Mouse (Mus musculus) heart, embryonic 11.5 days (tissue): ENCODE data around the gene Wdr4. TPM values are rescaled to one million over a fixed set of nuclear protein-coding genes. Genes with fewer than 3 reads are reported as not detected.
A peak's percentile ranks its signal among the peaks of the same experiment; 100 is the strongest.

Experiments
- ATAC-seq: fragments of 200-750 bp; cut with Nextera tagmentation; replicated peaks from 2 replicates; pipeline ENCODE4 v1.8.0; 2017; ENCODE audit warnings: moderate library complexity; ENCODE audit not compliant: insufficient number of reproducible peaks, low FRiP score, low TSS enrichment
- H3K27ac ChIP-seq: fragments of 300-500 bp; sonication (generic); 2 replicates; pipeline ENCODE4 v1.5.1; 2014; ENCODE audit warnings: mild to moderate bottlenecking, low read depth, low read length
- H3K27me3 ChIP-seq: fragments of 300-500 bp; sonication (generic); 2 replicates; pipeline ENCODE4 v1.6.1; 2014; ENCODE audit warnings: mild to moderate bottlenecking, low read length, mixed read lengths; ENCODE audit not compliant: control insufficient read depth, insufficient read depth
- H3K36me3 ChIP-seq: fragments of 300-500 bp; sonication (generic); 2 replicates; pipeline ENCODE4 v1.6.1; 2014; ENCODE audit warnings: mild to moderate bottlenecking, low read length, moderate library complexity, mixed read lengths; ENCODE audit not compliant: control insufficient read depth, insufficient read depth
- H3K4me1 ChIP-seq: fragments of 300-500 bp; sonication (generic); 2 replicates; pipeline ENCODE4 v1.6.1; 2014; ENCODE audit warnings: low read length; ENCODE audit not compliant: control insufficient read depth, insufficient read depth
- H3K4me2 ChIP-seq: fragments of 300-500 bp; sonication (generic); 2 replicates; pipeline ENCODE4 v1.6.1; 2014; ENCODE audit warnings: mild to moderate bottlenecking, moderate library complexity
- H3K4me3 ChIP-seq: fragments of 300-500 bp; sonication (generic); 2 replicates; pipeline ENCODE4 v1.5.1; 2014; ENCODE audit warnings: low read depth, low read length
- H3K9ac ChIP-seq: fragments of 300-500 bp; sonication (generic); 2 replicates; pipeline ENCODE4 v1.6.1; 2014; ENCODE audit warnings: mild to moderate bottlenecking, low read depth, low read length, moderate library complexity
- H3K9me3 ChIP-seq: fragments of 300-500 bp; sonication (generic); replicated peaks from 2 replicates; pipeline ENCODE4 v1.6.1; 2016; ENCODE audit warnings: low read length; ENCODE audit not compliant: control insufficient read depth
- WGBS: fragments of 180-500 bp; shearing (Covaris S2); extraction: QIAGEN DNeasy Blood & Tissue Kit; methylation state at CpG from one replicate; pipeline ENCODE4 v1.1.7; 2014; ENCODE audit not compliant: insufficient replicate concordance; 5-methylcytosine and 5-hydroxymethylcytosine counted together
- polyA plus RNA-seq: library from polyadenylated mRNA; unstranded; fragments of >200 nt; fragmentation: Nextera tagmentation; extraction: Ambion mirVana; gene quantifications from 2 replicates; pipeline ENCODE4 v1.2.1, GENCODE M21; 2014

Gene Wdr4
- polyA plus RNA-seq, 1 experiment from 2014 or later, result 22.2 TPM

- H3K4me2 ChIP-seq, result no peak overlapping the region
- H3K27me3 ChIP-seq, result no peaks in the 10 kb centered on the region
- H3K9me3 ChIP-seq, result no peaks in the 10 kb centered on the region
- H3K4me1 ChIP-seq, result no peaks in the 10 kb centered on the region
- no peak overlapping the region for H3K9ac ChIP-seq
- H3K27ac ChIP-seq, result no peak overlapping the region
- H3K36me3 ChIP-seq, result peaks cover 33% of the 10 kb centered on the region
- H3K4me3 ChIP-seq, result no peak overlapping the region
- no peak for ATAC-seq
- WGBS, result 83% methylated on average over 6 of the region's 6 CpGs
Measured at GRCm38 (mm10) chr17:31497726-31498125, 22.1 kb downstream of the Wdr4 start.

GRCm38 (mm10) chr17:31494989-31495388 is 24.8 kb downstream of the Wdr4 start:
- H3K4me2 ChIP-seq, result no peak overlapping the region
- ATAC-seq, result no peak
- H3K27me3 ChIP-seq, result no peaks in the 10 kb centered on the region
- no peak overlapping the region for H3K9ac ChIP-seq
- H3K36me3 ChIP-seq, result peaks cover 28% of the 10 kb centered on the region
- H3K27ac ChIP-seq, result no peak overlapping the region
- H3K4me3 ChIP-seq, result no peak overlapping the region
- no peaks in the 10 kb centered on the region for H3K9me3 ChIP-seq
- 78% methylated on average over 1 of the region's 1 CpGs for WGBS
- H3K4me1 ChIP-seq, result no peaks in the 10 kb centered on the region

DNA sequence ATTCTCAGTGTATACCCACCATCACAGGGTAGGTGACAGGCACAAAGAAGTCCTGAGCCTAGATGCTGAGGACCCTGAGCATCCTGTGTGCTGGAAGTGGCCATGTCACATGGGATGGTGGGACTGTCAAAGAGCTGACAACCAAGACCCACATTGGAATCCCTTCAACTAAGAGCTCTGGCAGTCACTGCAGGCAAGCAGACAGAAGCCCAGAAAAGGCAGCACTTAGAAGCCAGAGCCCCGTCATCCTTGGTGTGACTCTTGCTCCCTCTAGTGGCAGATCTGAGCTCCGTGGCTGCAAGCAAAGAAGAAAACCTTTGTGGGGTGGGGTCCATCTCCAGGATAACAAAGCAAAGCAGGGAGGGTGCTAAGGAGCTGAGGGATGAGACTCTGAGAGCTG is 27.4 kb downstream of the Wdr4 start:
- 0% methylated on average over 2 of the region's 2 CpGs for WGBS
- ATAC-seq, result no peak

GRCm38 (mm10) chr17:31491355-31491754 is 28.4 kb downstream of the Wdr4 start:
- no peaks in the 10 kb centered on the region; the same call in 1 of the 2 replicates for H3K27me3 ChIP-seq
- no peak for ATAC-seq
- no peaks in the 10 kb centered on the region for H3K9me3 ChIP-seq
- no peak overlapping the region for H3K9ac ChIP-seq
- H3K36me3 ChIP-seq, result peaks cover 7% of the 10 kb centered on the region
- no peak overlapping the region for H3K27ac ChIP-seq
- no peak overlapping the region for H3K4me2 ChIP-seq
- H3K4me3 ChIP-seq, result no peak overlapping the region
- no peaks in the 10 kb centered on the region for H3K4me1 ChIP-seq

More for the DNA sequence above, 27.4 kb downstream of the Wdr4 start:
- Histone ChIP-seq H3K36me3 (peaks cover 14% of the 10 kb centered on the region), H3K4me3 (no peak overlapping the region), H3K4me2 (no peak overlapping the region), H3K27ac (no peak overlapping the region), H3K4me1 (no peaks in the 10 kb centered on the region), H3K27me3 (no peaks in the 10 kb centered on the region), H3K9me3 (no peaks in the 10 kb centered on the region), H3K9ac (no peak overlapping the region)

DNA sequence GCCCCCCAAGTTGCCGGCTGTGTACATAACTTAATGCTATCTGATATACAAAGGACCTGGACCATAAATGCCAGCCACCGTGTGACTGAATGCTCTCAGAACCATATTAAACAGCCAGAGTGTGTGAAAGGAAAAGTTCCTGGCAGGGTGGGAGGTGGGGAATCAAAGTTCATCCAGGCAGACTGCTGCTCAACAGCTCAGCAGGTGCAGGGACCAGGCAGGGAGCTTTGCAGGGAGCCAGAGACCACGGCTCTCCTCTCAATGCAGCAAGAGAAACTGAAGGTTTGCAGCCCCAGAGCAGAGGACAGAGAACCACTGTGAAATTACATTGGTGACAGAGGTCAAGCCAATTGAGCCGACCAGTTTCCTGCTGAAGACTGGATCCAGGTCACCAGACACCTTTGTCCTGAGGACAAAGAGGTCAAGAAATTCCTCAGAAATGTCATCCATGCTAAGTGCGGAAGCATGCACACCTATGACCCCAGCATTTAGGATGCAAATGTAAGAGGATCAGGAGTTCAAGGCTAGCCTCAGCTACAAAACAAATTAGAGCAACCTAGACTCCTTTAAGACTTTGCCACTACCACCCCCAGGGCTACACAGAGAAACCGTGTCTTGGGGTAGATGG is 32.2 kb downstream of the Wdr4 start:
- no peak overlapping the region for H3K4me2 ChIP-seq
- H3K4me3 ChIP-seq, result no peak overlapping the region
- ATAC-seq, result no peak
- WGBS, result 42% methylated on average over 6 of the region's 6 CpGs
- H3K9me3 ChIP-seq, result no peaks in the 10 kb centered on the region
- no peaks in the 10 kb centered on the region for H3K36me3 ChIP-seq
- no peaks in the 10 kb centered on the region; the same call in 1 of the 2 replicates for H3K27me3 ChIP-seq
- no peak overlapping the region for H3K9ac ChIP-seq
- H3K27ac ChIP-seq, result no peak overlapping the region
- H3K4me1 ChIP-seq, result no peaks in the 10 kb centered on the region

DNA sequence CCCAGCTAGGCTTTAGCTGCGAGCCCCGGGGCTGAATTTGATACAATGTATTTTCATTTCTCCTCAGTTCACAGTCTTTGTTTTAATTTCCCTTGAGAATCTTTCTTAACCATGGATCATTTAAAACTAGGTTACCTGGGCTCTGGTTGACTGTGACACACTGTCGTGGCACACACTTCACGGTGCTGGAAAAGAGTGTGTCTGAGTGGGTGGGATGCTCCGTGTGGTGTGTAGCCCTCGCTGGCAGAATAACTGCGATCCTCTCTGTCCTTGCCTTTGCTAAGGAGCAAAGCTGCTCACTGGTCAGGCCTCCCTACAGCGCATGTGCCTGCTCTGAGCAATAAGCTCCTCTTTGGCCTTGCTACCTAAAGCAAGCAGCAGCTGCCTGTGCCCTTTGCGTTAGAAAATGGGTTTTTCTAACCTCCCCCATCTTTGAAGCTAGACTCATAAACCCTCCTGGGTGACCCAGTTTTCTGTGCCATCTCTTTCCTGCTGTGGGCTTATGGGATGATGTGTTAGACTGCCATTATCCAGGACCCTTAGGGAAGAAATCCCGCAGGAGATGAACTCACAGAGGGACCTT is 33.1 kb downstream of the Wdr4 start:
- WGBS, result 80% methylated on average over 10 of the region's 10 CpGs

GRCm38 (mm10) chr17:31479108-31479844 is 40.5 kb downstream of the Wdr4 start:
- Histone ChIP-seq H3K4me2 (no peak overlapping the region), H3K36me3 (no peaks in the 10 kb centered on the region), H3K27me3 (no peaks in the 10 kb centered on the region), H3K9ac (no peak overlapping the region), H3K4me1 (no peaks in the 10 kb centered on the region), H3K9me3 (no peaks in the 10 kb centered on the region), H3K4me3 (no peak overlapping the region), H3K27ac (no peak overlapping the region)
- 53% methylated on average over 11 of the region's 11 CpGs for WGBS
- ATAC-seq, result no peak

More for the DNA sequence above, 33.1 kb downstream of the Wdr4 start:
- no peaks in the 10 kb centered on the region for H3K36me3 ChIP-seq
- no peak overlapping the region for H3K27ac ChIP-seq
- H3K4me1 ChIP-seq, result no peaks in the 10 kb centered on the region
- H3K9me3 ChIP-seq, result no peaks in the 10 kb centered on the region
- no peaks in the 10 kb centered on the region; the same call in 1 of the 2 replicates for H3K27me3 ChIP-seq
- ATAC-seq, result no peak
- H3K4me2 ChIP-seq, result no peak overlapping the region
- no peak overlapping the region for H3K4me3 ChIP-seq
- H3K9ac ChIP-seq, result 0 out of 2 replicates have a peak overlapping the region, but pooled peaks have one; percentile 28

- ATAC-seq, result no peak
- Histone ChIP-seq H3K9me3 (no peaks in the 10 kb centered on the region), H3K9ac (no peak overlapping the region), H3K4me3 (no peak overlapping the region), H3K27ac (no peak overlapping the region), H3K36me3 (no peaks in the 10 kb centered on the region), H3K4me2 (no peak overlapping the region), H3K27me3 (no peaks in the 10 kb centered on the region), H3K4me1 (no peaks in the 10 kb centered on the region)
- 81% methylated on average over 7 of the region's 7 CpGs for WGBS
Measured at GRCm38 (mm10) chr17:31478606-31479005, 41.2 kb downstream of the Wdr4 start.
